Mouse (Mus musculus) liver, embryonic 14.5 days (tissue): ENCODE data around the gene Unc45b. TPM values are rescaled to one million over a fixed set of nuclear protein-coding genes. Genes with fewer than 3 reads are reported as not detected.

Source experiments
- ATAC-seq: fragments of 200-750 bp; cut with Nextera tagmentation; 2 replicates; pipeline ENCODE4 v1.8.0; 2017; ENCODE audit warnings: moderate number of reproducible peaks, mild to moderate bottlenecking, moderate library complexity; ENCODE audit not compliant: insufficient read depth
- DNase-seq, 3 experiments: peaks; one replicate each; pipeline ENCODE4 v3.0.0-alpha.2; 2012 to 2013; ENCODE audit warnings: low read depth in 3 of 3, low spot score in 3 of 3
- H3K27ac ChIP-seq: fragments of 300-500 bp; sonication (generic); 2 replicates; pipeline ENCODE4 v1.5.1; 2014; ENCODE audit warnings: moderate library complexity, mild to moderate bottlenecking, control low read depth, inconsistent platforms
- H3K27me3 ChIP-seq: fragments of 300-500 bp; sonication (generic); 2 replicates; pipeline ENCODE4 v1.6.1; 2014; ENCODE audit warnings: mild to moderate bottlenecking, low read length, moderate library complexity; ENCODE audit not compliant: control insufficient read depth, insufficient read depth
- H3K36me3 ChIP-seq: fragments of 300-500 bp; sonication (generic); replicated peaks from 2 replicates; pipeline ENCODE4 v1.6.1; 2014; ENCODE audit warnings: low read depth; ENCODE audit not compliant: control insufficient read depth, insufficient read depth
- H3K4me1 ChIP-seq, 2 experiments: fragments of 200-500 bp in 1 of 2; fragments of 300-500 bp in 1 of 2; sonication (generic) in 1 of 2; replicated peaks; 2 replicates each; pipeline ENCODE4 v1.6.1; 2012 to 2014; ENCODE audit warnings: antibody characterized with exemption in 1 of 2, inconsistent platforms in 1 of 2, low read length in 1 of 2; ENCODE audit not compliant: control insufficient read depth in 2 of 2, insufficient read depth in 2 of 2
- H3K4me2 ChIP-seq: fragments of 300-500 bp; sonication (generic); 2 replicates; pipeline ENCODE4 v1.6.1; 2014; ENCODE audit warnings: low read depth, mild to moderate bottlenecking, control low read depth, moderate library complexity
- H3K4me3 ChIP-seq, 2 experiments: fragments of 200-500 bp in 1 of 2; fragments of 300-500 bp in 1 of 2; sonication (generic) in 1 of 2; 2 replicates each; pipeline ENCODE4 v1.5.1; 2012 to 2014; ENCODE audit warnings: low read depth in 2 of 2, low read length in 2 of 2, mild to moderate bottlenecking in 2 of 2, control low read depth in 1 of 2, inconsistent platforms in 1 of 2, moderate library complexity in 1 of 2; ENCODE audit not compliant: insufficient read depth in 1 of 2
- H3K9ac ChIP-seq: fragments of 300-500 bp; sonication (generic); replicated peaks from 2 replicates; pipeline ENCODE4 v1.6.1; 2014; ENCODE audit warnings: mild to moderate bottlenecking, control low read depth, moderate library complexity
- H3K9me3 ChIP-seq: fragments of 300-500 bp; sonication (generic); 2 replicates; pipeline ENCODE4 v1.6.1; 2016; ENCODE audit warnings: low read length, mixed read lengths; ENCODE audit not compliant: control insufficient read depth
- CTCF ChIP-seq: IDR thresholded peaks from 2 replicates; pipeline ENCODE4 v1.5.1; 2016; ENCODE audit warnings: antibody characterized with exemption, low read depth, control low read depth
- EP300 ChIP-seq: IDR thresholded peaks from 2 replicates; pipeline ENCODE4 v1.6.1; 2016; ENCODE audit warnings: antibody characterized with exemption, low read depth
- WGBS: fragments of 180-500 bp; shearing (Covaris S2); extraction: QIAGEN DNeasy Blood & Tissue Kit; methylation state at CpG from one replicate; pipeline ENCODE4 v1.1.7; 2014; ENCODE audit not compliant: insufficient replicate concordance; 5-methylcytosine and 5-hydroxymethylcytosine counted together
- polyA plus RNA-seq, 2 experiments: library from polyadenylated mRNA; depleted of rRNA in 1 of 2; stranded (reverse) in 1 of 2; unstranded in 1 of 2; fragments of >200 nt; fragmentation: Nextera tagmentation in 1 of 2; extraction: Ambion mirVana in 1 of 2; gene quantifications; 2 replicates each; pipeline versions ENCODE4 v1.2.1 to v1.2.3; 2012 to 2014

The Unc45b gene
- polyA plus RNA-seq, 2 experiments = 0.45 to 0.95 TPM

DNA sequence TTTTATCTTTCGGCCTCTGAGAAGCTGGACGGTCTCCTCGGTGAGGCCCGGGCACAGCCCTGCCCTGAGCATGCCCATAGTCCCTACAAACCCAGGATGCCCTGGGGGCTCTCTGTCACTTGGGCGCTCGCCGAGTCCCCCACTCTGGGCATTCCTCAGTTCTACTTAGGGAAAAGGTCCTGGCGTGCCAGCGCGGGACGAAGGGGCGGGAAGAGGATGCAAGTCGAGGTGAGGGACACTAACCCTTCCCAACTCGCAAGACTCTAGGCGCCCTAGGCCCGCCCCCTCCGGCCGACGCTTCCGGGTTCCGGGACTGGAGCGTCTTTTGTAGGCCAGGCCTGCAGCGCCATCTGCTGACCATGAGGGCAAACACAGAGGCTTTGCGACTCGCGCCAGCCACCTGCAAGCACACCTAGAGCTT, 20.0 kb upstream of the Unc45b start, which contains the start of gene Rad51d:
Gene Rad51d, minus strand, starts transcription at position 273 of the 421 bp plus-strand sequence.
- H3K9ac ChIP-seq = peak within 1 kb of the TSS; percentile 87
- DNase-seq = peak; percentile 87 to 94 (median 89)
- no peaks in the 10 kb centered on the region for H3K9me3 ChIP-seq
- H3K27ac ChIP-seq = peak within 1 kb of the TSS; percentile 35
- H3K4me1 ChIP-seq = peaks cover 0 to 12% of the 10 kb centered on the region in 2 experiments; a peak in 3 of 4 replicates
- TF ChIP-seq CTCF (peak; percentile 97), EP300 (no peak)
- H3K4me2 ChIP-seq = peak within 1 kb of the TSS; percentile 98
- H3K27me3 ChIP-seq = no peaks in the 10 kb centered on the region
- no peaks in the 10 kb centered on the region for H3K36me3 ChIP-seq
- WGBS = 0% methylated on average over 26 of the region's 26 CpGs
- H3K4me3 ChIP-seq = peak within 1 kb of the TSS; percentile 71 to 85
- peak; percentile 89 for ATAC-seq

DNA sequence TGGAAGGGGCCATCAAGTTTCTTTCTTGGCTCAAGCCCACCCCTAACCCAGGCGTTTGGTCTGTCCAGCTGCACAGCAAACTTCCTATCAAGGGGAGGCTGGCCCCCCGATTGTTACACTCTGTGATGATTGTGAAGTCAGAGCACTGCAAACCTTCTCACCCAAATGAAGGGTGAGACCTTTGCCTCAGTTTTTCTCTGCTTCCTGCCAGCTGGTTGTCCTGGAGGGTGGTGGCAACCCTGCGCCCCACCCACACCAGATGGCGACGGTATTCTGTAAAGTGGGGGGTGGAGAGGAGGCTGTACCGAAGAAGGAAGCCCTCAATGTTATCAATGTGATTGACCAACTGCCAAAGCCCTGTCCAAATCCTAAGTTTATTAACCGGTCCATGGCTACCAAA, 18.4 kb upstream of the Unc45b start, which contains the start of gene Fndc8:
Gene Fndc8, plus strand, starts transcription at position 189 of the 400 bp plus-strand sequence.
- no peak within 1 kb of the TSS for H3K4me2 ChIP-seq
- 32% methylated on average over 7 of the region's 7 CpGs for WGBS
- H3K36me3 ChIP-seq = no peaks in the 10 kb centered on the region
- H3K27me3 ChIP-seq = no peaks in the 10 kb centered on the region
- no peak within 1 kb of the TSS for H3K9ac ChIP-seq
- H3K9me3 ChIP-seq = no peaks in the 10 kb centered on the region
- ATAC-seq (no peak), DNase-seq (no peak)
- no peak within 1 kb of the TSS for H3K27ac ChIP-seq
- peaks cover 0 to 12% of the 10 kb centered on the region in 2 experiments; a peak in 3 of 4 replicates for H3K4me1 ChIP-seq
- no peak within 1 kb of the TSS for H3K4me3 ChIP-seq
- TF ChIP-seq CTCF = no peak
- TF ChIP-seq EP300 = no peak

DNA sequence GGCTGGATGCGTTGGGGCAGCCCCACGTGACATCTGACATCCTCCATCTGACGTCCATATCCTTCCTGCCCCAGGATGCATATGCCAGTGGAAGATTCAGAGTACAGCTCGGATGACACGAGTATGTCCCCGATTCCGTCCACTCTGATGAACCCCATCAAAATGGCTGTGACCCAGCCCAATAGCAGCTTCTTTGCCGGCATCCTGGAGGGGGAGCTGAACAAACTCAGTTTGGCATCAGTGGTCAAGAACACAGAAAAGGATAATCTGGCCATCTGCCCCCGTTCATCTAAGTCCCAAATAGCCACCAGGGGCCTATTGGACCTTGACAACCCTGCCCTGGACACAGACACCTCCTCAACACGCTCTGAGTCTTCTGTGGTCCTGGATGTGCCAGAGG, 12.9 kb upstream of the Unc45b start:
- no peaks in the 10 kb centered on the region for H3K4me1 ChIP-seq
- no peak overlapping the region for H3K9ac ChIP-seq
- peaks cover 12% of the 10 kb centered on the region for H3K36me3 ChIP-seq
- H3K27me3 ChIP-seq = no peaks in the 10 kb centered on the region
- no peak overlapping the region for H3K27ac ChIP-seq
- H3K4me2 ChIP-seq = no peak overlapping the region
- TF ChIP-seq CTCF (no peak), EP300 (no peak)
- H3K4me3 ChIP-seq = no peak overlapping the region
- ATAC-seq (no peak), DNase-seq (no peak)
- 59% methylated on average over 10 of the region's 10 CpGs for WGBS
- no peaks in the 10 kb centered on the region for H3K9me3 ChIP-seq

DNA sequence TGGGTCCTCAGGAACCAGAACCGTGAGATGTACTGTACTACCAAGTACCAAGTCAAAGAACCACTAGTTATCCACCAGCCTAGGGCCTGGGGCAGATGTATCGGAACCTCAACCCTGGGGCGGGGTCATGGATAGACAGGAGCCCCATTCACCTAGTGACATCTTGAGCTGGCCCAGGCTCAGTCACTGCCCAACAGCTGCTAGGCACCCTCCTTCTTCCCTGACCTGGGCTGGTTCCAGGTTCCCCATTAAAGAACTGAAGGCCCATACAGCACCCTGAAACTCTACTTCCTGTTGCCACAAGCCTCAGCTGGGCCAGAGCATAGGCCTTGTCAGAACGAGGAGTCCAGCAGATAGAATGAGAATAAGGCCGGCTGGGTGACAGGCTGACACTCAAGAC, 10.6 kb upstream of the Unc45b start:
- DNase-seq (no peak), ATAC-seq (no peak)
- Histone ChIP-seq H3K4me1 (no peaks in the 10 kb centered on the region), H3K4me2 (no peak overlapping the region), H3K27ac (no peak overlapping the region), H3K36me3 (peaks cover 26% of the 10 kb centered on the region), H3K4me3 (no peak overlapping the region), H3K27me3 (no peaks in the 10 kb centered on the region), H3K9me3 (no peaks in the 10 kb centered on the region), H3K9ac (no peak overlapping the region)
- TF ChIP-seq EP300 (no peak), CTCF (no peak)
- WGBS = 75% methylated on average over 5 of the region's 5 CpGs

DNA sequence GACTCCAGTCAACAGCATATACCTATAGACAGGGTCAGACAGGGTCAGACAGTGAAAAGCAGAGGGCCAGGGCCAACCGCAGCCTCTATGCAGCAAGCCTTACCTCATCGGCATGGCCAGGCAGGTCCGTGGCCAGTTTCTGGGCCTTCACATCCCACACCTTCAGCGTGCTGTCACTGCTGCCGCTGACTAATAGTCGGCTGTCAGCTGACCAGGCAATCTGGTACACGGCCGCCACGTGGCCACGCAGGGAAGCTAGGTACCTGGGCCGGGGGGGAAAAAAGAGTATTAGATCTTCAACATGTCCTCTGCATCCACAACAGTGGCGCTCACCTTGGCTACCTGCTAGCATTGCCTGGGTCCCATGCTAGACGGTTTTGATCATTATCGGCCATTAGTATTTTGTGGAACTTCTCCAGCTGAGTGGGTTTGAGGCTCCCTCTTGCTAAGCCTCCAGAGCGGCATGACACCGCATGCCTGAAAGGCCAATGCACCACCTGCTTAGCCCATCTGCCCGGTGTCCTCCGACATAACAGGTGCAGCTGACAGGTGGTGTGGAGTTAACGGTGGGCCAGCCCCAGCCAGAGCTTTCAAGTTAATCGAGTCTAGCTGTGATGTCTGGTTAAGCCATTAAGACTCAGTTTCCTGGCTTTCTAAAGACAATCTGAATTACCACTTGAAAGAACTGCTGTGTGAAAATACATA, 8.6 kb upstream of the Unc45b start:
- Histone ChIP-seq H3K4me2 (no peak overlapping the region), H3K36me3 (peaks cover 27% of the 10 kb centered on the region), H3K4me1 (no peaks in the 10 kb centered on the region), H3K4me3 (no peak overlapping the region), H3K27ac (no peak overlapping the region), H3K9me3 (no peaks in the 10 kb centered on the region), H3K9ac (no peak overlapping the region), H3K27me3 (no peaks in the 10 kb centered on the region)
- ATAC-seq = no peak
- TF ChIP-seq EP300 (no peak), CTCF (no peak)
- 88% methylated on average over 20 of the region's 20 CpGs for WGBS
- DNase-seq = no peak
